Mouse (Mus musculus) spleen, adult 18-20 months (tissue): Measurements from ENCODE around the gene Iffo2.

Source experiments
- DNase-seq, 2 experiments: peaks; one replicate each; pipeline ENCODE4 v3.0.0; 2022; ENCODE audit warnings: mixed read lengths in 2 of 2

Gene Iffo2

DNA sequence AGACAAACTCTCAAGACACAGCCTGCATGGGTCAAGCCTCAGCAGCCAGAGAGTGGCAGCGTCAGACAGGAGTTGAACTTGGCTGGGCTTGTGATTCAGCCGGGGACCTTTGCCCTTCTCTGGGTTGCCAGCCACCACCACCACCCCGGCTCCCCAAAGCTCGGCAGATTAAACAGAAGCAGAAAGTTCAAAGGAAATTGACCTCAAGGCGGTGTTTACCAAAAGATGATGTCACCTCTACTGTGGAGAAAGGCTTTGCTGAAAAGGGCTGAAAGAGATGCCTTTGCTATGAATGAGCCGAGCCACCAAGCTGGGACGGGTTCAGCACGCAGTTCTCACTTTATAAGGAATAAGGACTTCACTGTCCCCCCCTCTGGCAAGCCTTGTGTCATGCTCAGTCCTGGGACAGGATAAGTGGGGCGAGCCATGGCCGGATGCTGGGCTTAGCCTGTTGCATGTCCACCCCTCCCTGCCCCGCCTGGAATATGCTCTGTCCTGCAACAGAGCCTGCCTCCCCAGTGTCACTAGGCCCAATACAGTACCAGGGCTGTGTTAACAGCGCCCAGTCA, 4.9 kb downstream of the Iffo2 start:
- no peak for DNase-seq

- DNase-seq, result no peak
Observed at GRCm38 (mm10) chr4:139535719-139536118, 5.4 kb downstream of the Iffo2 start.

GRCm38 (mm10) chr4:139536706-139537105, 6.4 kb downstream of the Iffo2 start:
- no peak for DNase-seq

DNA sequence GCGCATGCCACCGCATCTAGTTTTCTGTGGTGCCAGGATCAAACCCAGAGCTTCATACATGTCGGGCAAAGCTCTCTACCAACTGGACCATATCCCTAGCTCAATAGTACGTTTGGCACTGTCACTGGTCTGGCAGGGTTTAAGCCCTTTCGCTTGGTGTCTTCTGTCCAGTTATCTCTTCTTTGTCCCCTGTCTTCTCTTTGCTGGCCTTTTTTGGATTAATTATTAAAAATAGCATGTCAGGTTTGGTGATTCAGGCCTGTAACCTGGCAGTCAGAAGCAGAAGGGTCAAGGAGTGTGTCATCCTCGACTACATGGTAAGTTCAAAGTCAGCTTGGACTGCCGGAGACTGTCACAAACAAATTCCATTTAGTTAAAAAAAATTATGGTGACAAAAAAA, 10.4 kb downstream of the Iffo2 start:
- DNase-seq, result no peak

GRCm38 (mm10) chr4:139545791-139546190, 15.4 kb downstream of the Iffo2 start:
- no peak for DNase-seq

- DNase-seq, result no peak
Observed at GRCm38 (mm10) chr4:139549448-139549847, 19.1 kb downstream of the Iffo2 start.

DNA sequence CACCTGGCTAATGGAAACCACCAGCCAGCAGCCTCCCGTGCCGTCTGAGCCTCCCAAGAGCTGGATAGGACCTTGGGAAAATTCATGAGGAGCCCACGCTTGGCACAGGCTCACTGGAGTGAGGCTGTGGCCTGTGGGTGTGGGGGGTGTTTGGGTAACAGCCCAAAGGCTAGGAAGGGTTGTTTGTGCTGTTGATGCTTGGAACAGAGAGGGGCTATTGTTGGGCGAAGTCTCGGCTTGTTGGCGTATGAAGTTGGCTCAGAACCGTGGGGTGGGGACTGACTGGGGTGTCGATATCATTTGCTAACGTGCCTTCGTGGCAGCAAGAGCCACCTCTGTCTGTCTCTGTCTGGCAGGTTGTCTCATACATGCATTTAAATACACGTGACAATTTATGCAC, 24.9 kb downstream of the Iffo2 start:
- no peak for DNase-seq

DNA sequence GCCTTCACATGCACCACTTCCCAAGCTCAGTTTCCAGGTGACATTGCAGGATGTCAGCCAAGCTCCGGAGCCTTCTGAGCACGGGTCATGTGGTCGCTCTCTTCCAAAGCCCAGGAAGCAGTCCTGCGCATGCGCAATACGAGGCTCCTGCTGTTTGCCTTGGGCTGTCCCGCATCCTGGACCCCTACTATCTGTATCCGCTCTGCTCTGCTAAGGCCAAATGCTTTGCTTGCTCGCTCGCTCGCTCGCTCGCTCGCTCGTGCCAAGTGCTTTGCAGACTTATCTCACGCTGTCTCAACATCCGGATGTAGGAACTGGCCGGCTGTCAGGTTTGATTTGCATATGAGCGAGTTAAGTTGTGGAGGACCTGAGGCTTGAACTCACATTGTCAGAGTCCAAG, 25.6 kb downstream of the Iffo2 start:
- no peak for DNase-seq

GRCm38 (mm10) chr4:139568361-139568760, 38.0 kb downstream of the Iffo2 start:
- no peak for DNase-seq

DNA sequence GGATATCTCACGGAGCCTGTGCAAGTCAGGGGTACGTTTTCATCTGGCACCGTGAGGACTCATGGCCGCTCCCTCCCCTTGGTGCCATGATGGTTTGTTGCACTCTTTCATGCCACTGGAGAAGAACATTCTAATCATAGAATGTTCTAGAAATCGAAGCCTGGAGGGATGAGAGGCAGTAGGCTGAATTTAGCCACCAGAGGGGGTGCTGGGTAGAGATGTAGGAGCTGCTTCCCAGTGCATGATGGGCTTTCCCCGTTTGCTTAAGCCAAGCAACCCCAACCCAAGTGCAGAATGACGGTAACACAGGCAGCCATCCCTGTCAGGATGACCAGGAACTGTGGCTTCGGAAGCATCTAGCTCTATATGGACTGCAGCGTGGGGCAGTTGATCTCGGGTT, 40.4 kb downstream of the Iffo2 start:
- DNase-seq, result no peak

DNA sequence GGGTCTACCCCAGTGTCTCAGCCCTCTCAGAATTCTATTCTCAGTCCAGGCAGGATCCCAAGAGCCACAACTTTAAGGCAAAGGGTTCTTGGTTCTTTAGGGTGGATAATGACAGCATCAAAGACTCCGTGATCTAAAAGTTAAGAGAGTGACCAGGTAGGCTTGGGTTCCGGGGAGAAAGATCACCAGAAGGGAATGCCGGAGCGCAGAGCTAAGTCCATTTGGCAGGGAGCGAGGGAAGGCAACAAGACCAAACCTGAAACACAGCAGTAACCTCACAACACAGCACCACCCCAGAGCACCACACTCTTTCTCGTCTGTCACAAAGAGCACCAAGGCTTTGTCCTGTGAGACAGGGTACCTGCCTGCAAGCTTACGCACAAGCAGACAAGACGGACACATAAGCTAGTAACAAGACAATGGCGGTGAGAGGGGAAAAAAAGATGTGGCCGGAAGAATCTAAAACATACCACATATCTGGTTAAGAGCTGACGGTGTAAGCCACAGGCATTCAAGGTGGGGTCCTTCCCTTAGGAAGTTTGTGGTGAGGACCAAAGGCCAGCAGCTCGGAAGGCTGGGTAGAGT, 42.7 kb downstream of the Iffo2 start:
- DNase-seq, result no peak

DNA sequence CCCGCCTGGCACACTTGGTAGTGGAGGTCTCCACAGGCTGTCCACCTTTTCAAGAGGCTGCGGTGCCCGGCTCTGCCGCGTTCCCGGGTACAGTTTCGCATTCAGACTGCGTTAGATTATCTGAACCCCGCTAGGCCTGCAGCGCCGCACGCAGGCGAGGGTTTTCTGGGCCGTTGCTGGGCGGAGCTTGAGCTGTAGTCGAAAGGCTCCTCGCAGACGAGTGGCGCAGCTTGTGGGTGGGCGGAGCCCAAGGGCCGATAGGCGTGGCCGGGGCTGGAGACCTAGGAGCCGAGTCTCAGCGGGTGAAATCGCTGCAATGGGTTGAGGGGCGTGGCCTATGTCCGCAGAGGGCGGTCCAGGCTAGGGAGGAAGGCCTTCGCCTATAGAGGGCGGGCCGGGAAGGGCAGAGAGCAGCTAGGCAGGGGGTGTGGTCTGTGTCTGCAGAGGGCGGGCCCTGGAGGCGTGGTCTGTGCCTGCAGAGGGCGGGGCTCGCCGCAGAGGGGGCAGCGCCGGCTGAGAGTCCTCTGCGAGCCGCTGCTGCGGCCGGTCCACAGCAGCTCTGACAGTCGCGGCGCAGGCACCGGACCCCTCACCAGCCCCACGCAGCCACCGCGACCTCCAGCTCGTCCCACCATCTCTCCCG, 43.9 kb downstream of the Iffo2 start:
- DNase-seq, result peak; percentile 98

DNA sequence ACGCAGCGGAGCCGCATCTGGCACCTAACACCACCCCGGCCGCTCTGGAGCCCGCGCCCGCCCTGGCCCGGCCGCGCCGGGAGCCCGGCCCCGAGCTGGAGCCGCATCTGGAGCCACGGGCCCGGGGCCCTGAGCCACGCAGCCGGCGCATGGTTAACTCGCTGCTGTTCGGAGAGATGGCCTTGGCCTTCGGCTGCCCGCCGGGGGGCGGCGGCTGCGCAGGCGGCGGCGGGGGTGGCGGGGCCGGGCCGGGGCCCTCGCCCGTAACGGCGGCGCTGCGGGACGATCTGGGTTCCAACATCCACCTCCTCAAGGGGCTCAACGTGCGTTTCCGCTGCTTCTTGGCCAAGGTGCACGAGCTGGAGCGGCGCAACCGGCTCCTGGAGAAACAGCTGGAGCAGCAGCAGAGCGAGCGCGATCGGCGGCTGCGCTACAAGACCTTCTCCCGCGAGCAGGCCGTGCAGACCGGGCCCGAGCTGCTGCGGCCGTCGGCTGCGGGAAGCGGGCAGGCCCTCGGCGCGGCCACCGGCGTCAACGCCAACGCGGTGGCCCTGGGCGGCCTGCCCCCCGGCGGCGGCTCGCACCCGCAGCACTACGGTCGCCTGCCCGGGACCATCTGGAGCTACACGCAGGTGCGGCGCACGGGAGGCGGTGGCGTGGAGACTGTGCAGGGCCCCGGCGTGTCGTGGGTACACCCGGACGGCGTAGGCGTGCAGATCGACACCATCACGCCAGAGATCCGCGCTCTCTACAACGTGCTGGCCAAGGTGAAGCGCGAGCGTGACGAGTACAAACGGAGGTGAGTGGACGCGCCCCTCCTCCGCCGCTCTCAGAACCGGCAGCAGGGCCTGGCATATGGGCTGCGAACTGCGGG, 44.7 kb downstream of the Iffo2 start:
- peak; percentile 24 to 50 for DNase-seq

- no peak for DNase-seq
Observed at GRCm38 (mm10) chr4:139575673-139576003, 45.3 kb downstream of the Iffo2 start.

DNA sequence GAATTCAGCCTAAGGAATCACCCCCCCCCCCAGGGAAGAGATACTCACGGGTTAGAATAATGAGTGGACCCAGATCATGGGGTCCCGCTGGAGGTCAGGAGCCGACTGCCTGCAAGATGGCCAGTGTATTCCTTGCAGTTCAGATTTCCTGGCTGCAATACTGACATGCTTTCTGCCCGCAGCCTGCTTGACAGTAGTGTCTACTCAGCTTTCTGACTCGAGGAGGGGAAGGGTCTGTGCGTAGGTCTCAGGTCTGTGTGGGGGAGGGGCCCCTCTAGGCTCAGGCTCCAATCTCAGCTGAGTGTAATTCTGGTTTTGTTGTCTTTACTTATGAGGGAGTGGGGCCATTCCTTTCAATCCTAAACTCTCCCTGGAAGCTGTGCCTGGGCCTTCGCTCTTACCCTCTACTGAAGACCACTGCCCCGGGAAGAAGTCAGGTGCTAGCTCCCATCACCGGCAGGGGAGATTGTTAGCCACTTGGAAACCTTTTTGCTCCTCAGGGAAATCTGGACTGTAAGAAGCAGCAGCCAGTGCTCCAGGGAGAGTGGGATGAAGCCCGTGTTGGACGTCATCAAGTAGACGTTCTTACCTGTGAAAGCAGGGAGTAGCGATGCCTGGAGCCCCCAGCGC, 46.0 kb downstream of the Iffo2 start:
- DNase-seq, result no peak

- DNase-seq, result no peak
Observed at GRCm38 (mm10) chr4:139577006-139577405, 46.7 kb downstream of the Iffo2 start.

- no peak for DNase-seq
Observed at GRCm38 (mm10) chr4:139578389-139578788, 48.0 kb downstream of the Iffo2 start.

- no peak for DNase-seq
Observed at GRCm38 (mm10) chr4:139579003-139579402, 48.7 kb downstream of the Iffo2 start.

DNA sequence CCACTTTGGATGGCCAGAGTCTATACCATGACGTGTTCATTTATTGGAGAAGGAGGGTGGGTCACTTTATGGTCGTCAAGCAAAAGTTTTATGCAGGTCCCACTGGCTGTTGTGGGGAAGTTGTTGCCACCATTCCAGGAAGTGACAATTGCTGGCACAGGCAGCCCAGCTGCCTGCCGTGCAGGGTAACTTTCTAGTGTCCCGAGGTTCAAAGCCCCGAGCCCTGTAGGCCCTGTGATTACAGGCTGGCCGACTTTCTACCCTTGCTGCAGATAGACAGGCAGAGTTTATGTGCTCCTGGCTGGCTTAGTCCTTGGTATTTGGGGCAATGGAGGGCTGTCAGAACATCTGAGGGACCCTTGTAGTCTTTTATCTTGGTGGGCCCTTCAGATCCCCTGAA, 49.1 kb downstream of the Iffo2 start:
- no peak for DNase-seq

DNA sequence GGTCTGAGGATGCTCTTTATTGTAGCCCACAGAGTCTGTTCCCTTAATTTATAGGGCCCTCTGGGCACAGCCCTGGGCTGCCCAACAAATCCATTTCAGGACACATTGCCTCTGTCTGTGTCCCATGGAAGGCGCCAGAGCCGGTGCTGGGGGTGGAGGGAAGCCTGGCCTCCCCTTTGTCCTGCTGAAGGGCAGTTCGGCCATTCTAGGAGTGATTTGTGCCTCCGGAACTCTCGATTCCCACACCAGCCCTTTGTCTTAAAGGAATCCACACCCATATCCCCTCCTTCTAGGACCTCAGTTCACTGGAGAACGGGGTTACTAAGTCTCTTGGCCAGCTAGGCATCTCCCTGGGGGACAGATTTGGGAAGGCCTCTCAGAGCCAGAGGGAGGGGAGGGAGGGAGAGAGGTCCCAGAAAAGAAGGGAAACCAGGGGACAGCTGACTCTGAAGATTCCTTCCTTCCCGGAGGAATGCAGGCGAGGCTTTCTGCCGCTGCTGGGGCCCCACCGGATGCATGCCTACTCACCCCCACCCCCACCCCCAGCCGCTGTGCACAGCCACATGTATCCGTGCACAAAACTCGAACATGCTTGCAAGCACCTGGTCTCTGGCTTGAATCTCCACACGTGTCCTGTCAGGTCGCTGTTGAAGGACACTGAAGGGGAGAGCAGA, 50.5 kb downstream of the Iffo2 start:
- DNase-seq, result no peak

GRCm38 (mm10) chr4:139581427-139582051, 51.2 kb downstream of the Iffo2 start:
- DNase-seq, result no peak

GRCm38 (mm10) chr4:139582346-139582745, 52.0 kb downstream of the Iffo2 start:
- DNase-seq, result no peak
